Mouse (Mus musculus): ENCODE results near the gene Gfpt2.
"Not testable (repeated sequence)": the region's sequence is repeated elsewhere in the genome, so short reads cannot be mapped to it uniquely, and the experiment has no call there.

The Gfpt2 gene

GRCm38 (mm10) chr11:49793131-49793530, 847 bp upstream of the Gfpt2 start:
- no peak for DNase-seq (ENCODE audit: low read depth in 2 of 2, low spot score in 2 of 2)

GRCm38 (mm10) chr11:49794342-49795144, 565 bp downstream of the Gfpt2 start:
- peak in 1 of 2 experiments; percentile 0 for DNase-seq (ENCODE audit: low read depth in 2 of 2, low spot score in 2 of 2)

- DNase-seq (ENCODE audit: low read depth in 2 of 2, low spot score in 2 of 2): no peak
These were observed 5.0 kb downstream of the Gfpt2 start for GRCm38 (mm10) chr11:49798931-49799330.

DNA sequence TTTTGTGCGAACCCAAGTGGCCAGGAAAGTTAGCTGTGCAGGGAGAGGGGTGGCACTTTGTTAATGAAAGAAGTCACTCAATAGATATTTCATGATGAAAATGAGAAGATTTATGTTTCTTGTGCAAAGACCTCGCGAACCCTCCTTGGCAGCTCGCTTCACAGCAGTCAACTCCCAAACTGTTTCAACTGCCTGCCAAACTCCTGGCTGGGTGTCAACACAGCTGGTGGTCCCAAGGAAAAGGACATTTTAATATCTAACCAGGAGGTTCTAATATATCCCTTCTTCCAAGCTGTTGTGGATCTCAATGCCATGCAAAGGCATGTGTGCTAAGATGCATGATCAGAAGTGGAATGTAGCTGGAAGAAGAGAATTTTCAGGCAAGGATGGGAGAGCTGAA, 7.5 kb downstream of the Gfpt2 start:
- no peak for DNase-seq (ENCODE audit: low read depth in 2 of 2, low spot score in 2 of 2)

DNA sequence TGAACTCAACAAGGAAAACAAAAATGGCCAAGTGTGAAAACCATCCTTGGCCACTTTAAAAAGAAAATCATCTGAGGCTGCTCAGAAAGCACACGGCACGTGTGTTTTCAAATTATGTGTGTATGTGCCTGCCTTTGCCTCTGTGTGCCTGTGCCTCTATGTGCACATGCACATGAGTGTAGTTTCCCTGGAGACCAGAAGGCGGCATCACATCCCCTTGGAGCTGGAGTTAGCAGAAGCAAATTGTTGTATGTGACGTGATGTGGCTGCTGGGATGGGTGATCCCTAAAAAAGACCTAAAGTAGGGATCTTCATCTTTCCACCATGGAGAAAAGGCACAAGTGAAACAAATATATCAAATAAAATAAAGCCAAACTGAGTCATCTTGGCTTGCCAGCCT, 9.8 kb downstream of the Gfpt2 start:
- DNase-seq (ENCODE audit: low read depth in 2 of 2, low spot score in 2 of 2): no peak

DNA sequence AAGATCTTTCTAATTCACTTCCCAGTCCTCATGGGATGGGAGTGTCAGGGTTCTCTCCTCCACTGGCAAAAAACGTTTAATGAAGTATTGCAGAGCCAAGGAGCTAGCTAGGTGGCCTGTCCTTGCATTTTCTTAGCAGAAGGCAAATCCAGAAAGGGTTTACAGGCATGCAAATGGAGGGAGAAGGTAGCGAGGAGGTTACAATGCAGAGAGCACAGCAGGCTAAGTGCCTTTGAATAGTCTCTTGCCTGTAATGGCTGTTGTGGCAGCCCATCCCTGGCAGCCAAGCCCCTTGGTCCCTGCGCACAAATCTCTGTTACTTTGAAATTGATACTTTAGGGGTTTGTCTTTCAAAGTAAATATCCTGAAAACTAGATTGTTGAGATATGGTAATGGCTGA, 12.2 kb downstream of the Gfpt2 start:
- DNase-seq (ENCODE audit: low read depth in 2 of 2, low spot score in 2 of 2): no peak

DNA sequence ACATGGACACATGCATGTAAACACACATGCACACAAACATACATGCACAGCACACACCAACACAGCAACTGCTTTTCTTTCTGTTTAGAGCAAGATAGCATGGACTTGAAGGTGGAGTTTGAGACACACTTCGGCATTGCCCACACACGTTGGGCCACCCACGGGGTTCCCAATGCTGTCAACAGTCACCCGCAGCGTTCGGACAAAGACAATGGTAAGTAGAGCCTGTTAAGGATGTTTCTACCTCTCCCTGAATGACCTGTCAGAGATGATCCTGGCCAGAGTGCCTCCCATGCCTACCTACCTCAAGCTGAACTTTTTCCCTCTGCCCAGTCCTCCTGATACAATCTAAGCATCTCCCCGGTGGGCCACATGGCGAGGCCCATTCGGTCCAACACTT, 15.0 kb downstream of the Gfpt2 start:
- DNase-seq (ENCODE audit: low read depth in 2 of 2, low spot score in 2 of 2): no peak

- not testable (repeated sequence) for DNase-seq (ENCODE audit: low read depth in 2 of 2, low spot score in 2 of 2)
These were observed 16.7 kb downstream of the Gfpt2 start for GRCm38 (mm10) chr11:49810696-49811095.

GRCm38 (mm10) chr11:49811099-49811541, 17.1 kb downstream of the Gfpt2 start:
- DNase-seq (ENCODE audit: low read depth in 2 of 2, low spot score in 2 of 2): no peak

GRCm38 (mm10) chr11:49811879-49812278, 17.9 kb downstream of the Gfpt2 start:
- peak; percentile 7 to 19 for DNase-seq (ENCODE audit: low read depth in 2 of 2, low spot score in 2 of 2)

- no peak for DNase-seq (ENCODE audit: low read depth in 2 of 2, low spot score in 2 of 2)
These were observed 25.0 kb downstream of the Gfpt2 start for GRCm38 (mm10) chr11:49818869-49819566.

- no peak for DNase-seq (ENCODE audit: low read depth in 2 of 2, low spot score in 2 of 2)
These were observed 25.7 kb downstream of the Gfpt2 start for GRCm38 (mm10) chr11:49819676-49820075.

DNA sequence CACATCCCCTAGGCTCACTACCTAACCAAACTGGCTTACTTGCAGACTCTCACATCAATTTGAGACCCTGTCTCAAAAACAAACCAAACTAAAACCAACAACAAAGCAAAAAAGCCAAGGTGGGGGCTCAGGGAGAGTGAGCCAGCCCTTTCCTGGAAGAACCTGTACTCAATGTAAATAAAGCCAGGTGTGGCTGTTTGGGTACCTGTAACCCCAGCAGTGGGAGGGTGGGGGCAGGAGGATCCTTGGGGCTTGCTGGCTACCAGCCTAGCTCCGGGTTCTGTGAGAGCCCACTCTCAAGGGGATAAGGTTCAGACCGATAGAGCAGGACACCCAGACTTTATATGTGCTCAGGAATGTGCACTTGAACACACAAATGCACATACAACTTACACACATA, 26.9 kb downstream of the Gfpt2 start:
- DNase-seq (ENCODE audit: low read depth in 2 of 2, low spot score in 2 of 2): no peak

GRCm38 (mm10) chr11:49821546-49821945, 27.6 kb downstream of the Gfpt2 start:
- no peak for DNase-seq (ENCODE audit: low read depth in 2 of 2, low spot score in 2 of 2)

DNA sequence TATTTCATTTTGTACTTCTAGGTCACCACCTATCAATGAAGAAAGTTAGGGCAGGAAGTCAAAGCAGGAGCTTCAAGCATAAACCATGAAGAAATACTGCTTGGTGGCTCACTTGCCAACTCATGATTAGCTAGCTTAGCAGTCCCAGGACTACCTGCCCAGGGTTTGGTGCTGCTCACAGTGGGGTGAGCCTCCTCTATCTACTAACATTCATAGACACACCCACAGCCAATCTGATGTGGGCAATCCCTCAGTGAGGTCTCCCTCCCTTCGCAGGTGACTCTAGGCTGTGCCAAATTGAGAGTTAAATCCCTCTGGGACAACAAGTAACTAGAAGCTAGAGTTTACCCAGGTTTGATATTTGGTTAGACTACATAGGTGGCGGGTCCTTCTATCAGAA, 28.4 kb downstream of the Gfpt2 start:
- DNase-seq (ENCODE audit: low read depth in 2 of 2, low spot score in 2 of 2): no peak

DNA sequence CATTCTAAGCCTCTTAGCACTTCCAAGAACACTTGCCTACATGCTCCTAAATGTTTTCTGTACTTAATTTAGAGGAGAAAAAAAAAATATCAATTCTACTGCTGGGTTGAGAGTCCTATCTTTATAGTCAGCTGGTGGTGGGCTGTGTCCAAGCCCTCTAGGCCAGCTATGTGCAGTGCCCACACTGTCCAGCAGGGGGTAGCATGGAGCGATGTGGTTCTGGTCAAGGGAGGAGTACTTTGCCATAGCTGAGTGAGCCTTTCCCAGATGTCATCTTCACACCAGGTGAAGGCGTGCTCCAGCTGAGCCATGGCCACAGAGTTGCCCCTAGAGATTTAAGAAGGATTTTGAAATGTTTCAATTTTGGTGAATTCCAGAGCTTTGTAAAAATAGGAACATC, 30.9 kb downstream of the Gfpt2 start:
- DNase-seq (ENCODE audit: low read depth in 2 of 2, low spot score in 2 of 2): peak; percentile 68 to 77

- DNase-seq (ENCODE audit: low read depth in 2 of 2, low spot score in 2 of 2): no peak
These were observed 33.3 kb downstream of the Gfpt2 start for GRCm38 (mm10) chr11:49827243-49827642.

GRCm38 (mm10) chr11:49829176-49829745, 35.3 kb downstream of the Gfpt2 start:
- no peak for DNase-seq (ENCODE audit: low read depth in 2 of 2, low spot score in 2 of 2)

GRCm38 (mm10) chr11:49831980-49832379, 38.0 kb downstream of the Gfpt2 start:
- no peak for DNase-seq (ENCODE audit: low read depth in 2 of 2, low spot score in 2 of 2)

DNA sequence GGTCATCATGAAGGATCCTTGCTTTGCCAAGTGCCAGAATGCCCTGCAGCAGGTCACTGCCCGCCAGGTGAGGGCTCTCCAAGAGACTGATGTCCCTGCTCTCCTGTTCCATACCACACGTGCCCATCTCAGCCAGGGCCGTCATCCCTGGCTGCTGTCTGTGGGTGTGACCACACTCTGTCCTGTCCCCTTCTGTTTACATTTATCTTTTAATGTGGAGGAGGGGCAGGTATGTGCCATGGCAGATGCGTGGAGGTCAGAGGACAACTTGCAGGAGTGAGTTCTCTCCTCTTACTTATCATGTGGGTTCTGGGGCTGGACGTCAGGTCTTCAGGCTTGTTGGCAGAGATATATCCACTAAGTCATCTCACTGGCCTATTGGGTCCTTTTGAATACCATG, 39.0 kb downstream of the Gfpt2 start:
- no peak for DNase-seq (ENCODE audit: low read depth in 2 of 2, low spot score in 2 of 2)

DNA sequence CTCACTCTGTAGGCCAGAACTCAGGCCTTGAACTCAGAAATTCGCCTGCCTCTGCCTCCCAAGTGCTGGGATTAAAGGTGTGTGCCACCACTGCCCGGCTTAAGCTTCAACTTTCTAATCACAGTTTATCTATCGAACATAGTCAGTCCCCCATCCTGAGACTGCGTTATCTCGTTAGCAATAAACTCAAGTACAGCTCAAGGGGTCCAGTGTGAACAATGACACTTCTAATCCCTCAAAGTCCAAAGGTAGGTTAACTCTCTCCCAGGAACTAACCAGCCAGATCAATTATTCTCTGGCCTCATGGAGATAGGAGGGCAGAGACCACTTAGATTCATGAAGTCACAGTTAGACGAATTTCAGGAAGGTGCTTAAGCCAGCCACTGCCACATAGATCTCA, 40.3 kb downstream of the Gfpt2 start:
- no peak for DNase-seq (ENCODE audit: low read depth in 2 of 2, low spot score in 2 of 2)

GRCm38 (mm10) chr11:49835257-49835956, 41.4 kb downstream of the Gfpt2 start:
- no peak for DNase-seq (ENCODE audit: low read depth in 2 of 2, low spot score in 2 of 2)

Measured in CD8-positive naive resting alpha-beta T cell, adult 2 months (primary cell).